Mouse (Mus musculus): Measurements from ENCODE around the gene Alx3.
"Not testable (repeated sequence)": the region's sequence is repeated elsewhere in the genome, so short reads cannot be mapped to it uniquely, and the experiment has no call there.

The Alx3 gene

DNA sequence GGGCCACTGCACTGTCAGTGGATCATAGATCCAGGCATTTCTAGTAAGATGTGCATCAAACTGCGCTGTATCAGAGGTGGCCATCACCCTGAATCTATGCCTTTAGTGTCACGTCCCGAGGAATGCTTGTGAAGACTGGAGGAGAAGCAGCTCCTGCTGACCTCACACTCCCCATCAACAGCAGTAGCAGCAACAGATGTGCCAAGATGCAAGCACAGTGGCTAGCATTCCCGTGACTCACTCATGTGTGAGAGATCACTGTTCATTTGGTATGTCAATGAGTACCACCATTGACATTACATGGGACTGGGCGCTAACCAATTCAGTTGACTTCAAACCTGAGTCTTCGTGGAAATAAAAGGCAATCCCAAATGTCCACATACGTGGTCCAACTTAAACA lies 32.8 kb downstream of the Alx3 start:
- no peak for DNase-seq

GRCm38 (mm10) chr3:107628551-107628950 lies 33.7 kb downstream of the Alx3 start:
- no peak for DNase-seq

DNA sequence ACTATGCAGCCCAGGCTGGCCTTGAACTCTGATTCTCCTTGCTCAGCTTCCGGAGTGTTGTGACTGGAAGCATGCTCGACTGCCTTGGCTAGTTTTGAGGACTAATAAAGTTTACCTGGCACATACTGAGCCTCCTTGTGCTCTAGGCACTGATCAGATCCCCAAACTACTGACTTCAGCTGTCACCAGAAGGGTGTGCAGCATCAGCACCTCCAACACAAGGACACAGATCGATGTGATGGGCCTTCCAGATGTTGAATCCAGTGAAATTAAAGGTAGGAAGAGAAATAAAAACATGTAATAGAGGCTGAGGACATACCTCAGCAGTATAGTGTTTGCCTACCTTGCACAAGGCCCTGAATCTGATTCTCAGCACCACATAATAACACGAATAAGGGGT lies 34.6 kb downstream of the Alx3 start:
- DNase-seq, result no peak

DNA sequence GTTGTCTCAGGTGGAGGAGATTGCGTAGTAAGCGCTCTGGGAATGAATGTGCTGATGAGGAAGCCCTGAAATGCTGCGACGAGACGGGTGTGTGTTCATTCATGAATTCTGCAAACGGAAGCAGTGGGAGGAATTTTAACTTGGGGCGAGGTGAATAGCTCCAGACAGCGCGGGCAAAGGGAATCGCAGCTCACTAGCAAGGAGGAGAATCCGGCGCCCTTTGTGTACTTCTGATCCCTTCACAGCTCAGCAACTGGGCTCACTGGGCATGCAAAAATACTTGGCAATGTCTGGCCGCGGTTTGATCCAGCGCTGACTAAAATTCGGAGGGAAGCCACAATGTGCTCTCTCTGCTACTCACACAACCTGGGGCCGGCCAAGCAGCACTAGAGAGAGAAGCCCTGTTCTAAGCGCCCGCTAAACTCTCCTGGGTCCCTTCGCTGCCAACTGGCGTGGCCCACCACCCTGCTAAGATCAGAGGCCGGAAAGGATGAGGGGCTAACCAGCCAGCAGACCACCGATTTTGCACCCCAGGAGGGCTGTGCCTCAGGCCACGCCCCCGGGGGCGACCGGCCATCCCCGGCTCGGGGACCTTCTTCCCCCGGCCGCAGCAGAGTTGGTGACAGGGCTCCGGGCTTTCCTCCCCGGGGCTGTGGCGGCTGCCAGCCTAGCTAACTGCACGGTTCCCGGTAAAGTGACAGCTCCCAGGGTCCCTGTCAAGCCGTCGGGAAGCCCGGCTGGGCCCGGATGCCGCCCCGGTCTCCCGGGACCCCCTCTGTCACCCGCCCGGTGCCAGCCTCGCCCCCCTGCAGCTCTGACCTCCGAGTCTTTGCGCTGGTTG lies 36.1 kb downstream of the Alx3 start, which contains the start of gene Gm10961:
Gene Gm10961, plus strand, starts transcription at position 641 of the 841 bp plus-strand sequence.
- DNase-seq, result peak; percentile 40

GRCm38 (mm10) chr3:107631523-107631958 lies 36.7 kb downstream of the Alx3 start, which contains the start of gene Strip1:
TSS of gene Strip1 (minus strand) at chr3:107631694.
- peak; percentile 87 for DNase-seq

DNA sequence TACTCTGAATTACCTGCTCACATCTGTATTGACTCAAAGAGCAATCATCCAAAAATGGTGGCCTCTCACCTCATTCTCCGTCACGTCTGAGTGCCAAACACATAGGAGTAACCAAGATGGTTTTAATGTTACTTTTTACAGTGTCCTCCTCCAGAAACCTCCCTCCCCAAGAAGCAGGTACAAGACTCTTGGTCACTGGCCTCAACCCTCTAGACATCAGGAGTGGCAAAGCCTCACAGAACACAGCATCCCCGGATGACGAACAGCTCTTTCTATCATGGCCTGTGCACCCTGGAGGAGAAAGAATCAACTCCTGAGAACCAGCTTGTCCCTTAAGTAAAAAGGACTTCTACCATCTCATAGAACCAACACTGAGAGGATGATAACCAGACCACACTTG lies 38.0 kb downstream of the Alx3 start:
- no peak for DNase-seq

GRCm38 (mm10) chr3:107633906-107634305 lies 39.1 kb downstream of the Alx3 start:
- no peak for DNase-seq

GRCm38 (mm10) chr3:107635836-107636235 lies 41.0 kb downstream of the Alx3 start:
- DNase-seq, result no peak

DNA sequence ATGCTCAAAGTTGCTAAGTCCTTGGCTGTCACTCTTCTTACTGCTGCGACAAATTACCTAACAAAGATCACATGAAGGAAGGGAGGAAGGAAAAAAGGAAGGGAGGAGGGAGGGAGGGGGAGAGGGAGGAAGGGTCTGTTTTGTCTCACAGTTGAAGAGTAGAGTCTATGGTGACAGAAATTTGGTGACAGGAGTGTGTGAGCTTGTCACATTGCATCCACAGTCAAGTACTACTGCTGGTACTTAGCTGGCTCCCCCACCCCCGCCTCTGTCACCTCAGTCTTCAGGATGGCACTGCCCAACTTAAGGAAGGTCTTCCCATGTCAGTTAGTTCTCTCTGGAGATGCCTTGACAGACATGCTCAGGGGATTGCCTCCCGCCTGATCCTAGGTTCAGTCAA lies 41.4 kb downstream of the Alx3 start:
- DNase-seq, result no peak

DNA sequence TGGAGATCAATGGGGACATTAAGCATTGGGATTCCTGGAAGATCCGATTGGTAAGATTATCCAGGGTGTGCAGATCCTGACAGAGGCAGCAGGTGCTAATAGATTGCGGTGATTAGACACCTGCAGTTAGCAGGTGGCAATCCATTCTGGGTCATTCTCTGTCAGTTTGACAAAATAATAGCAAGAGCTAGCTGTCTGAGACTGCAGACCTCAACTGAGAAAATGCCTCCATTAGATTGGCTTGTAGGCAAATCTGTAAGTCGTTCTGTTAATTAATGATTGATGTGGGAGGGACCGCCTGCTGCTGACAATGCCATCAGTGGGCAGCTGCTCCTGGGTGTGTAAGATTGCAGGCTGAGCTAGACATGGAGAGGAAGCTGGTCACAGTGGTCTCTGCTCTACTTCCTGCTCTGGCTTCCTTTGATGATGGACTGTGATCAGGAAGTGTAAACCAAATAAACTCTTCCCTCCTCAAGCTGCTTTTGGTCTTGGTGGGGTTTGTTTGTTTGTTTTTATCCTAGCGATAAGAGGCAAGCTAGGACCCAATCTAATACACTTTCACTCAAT lies 42.9 kb downstream of the Alx3 start:
- DNase-seq, result no peak

DNA sequence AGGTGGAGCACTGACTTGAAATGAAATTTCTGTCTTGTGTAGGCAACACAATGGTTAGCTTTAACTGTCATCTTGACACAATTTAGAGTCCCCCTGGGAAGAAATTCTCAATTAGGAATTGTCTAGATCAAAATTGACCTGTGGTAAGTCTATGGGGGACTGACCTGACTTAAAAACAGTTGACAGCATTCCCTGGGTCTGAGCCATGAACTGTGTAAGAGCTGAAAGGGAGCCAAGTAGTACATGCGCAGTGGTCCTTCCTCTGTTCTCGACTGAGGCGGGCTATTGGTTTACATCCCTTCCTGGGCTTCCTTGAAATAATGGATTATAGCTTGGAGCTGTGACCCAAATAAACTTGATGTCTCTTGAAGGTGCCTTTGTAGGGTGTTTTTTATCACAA lies 52.1 kb downstream of the Alx3 start:
- DNase-seq, result no peak

GRCm38 (mm10) chr3:107650276-107650675 lies 55.4 kb downstream of the Alx3 start:
- DNase-seq, result not testable (repeated sequence)

DNA sequence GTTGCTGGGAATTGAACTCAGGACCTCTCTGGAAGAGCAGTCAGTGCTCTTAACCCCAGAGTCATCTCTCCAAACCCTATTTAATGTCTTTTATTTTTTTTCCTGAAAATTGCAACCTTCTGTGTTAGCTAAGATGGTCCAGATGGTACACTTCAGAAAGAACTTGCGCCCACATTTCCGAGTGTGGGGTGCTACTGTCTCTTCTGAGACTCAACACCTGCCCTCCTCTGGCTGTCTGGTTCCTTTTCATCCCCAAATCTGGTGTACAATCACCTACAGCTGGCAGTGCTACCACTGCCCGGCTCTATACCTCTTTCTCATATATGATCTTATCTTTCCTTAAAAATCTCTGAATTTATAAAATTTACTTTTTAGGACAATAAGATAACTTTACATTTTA lies 58.1 kb downstream of the Alx3 start:
- DNase-seq, result no peak

- no peak for DNase-seq
These were observed 60.0 kb downstream of the Alx3 start for GRCm38 (mm10) chr3:107654861-107655260.

Measured in right cerebral cortex, postnatal 4 days (tissue).